Mouse (Mus musculus) lung, postnatal 0 days (tissue): ENCODE data around the gene Ipo8.

Experiments
- CTCF ChIP-seq: IDR thresholded peaks from 2 replicates; pipeline ENCODE4 v1.5.1; 2016; ENCODE audit warnings: antibody characterized with exemption, mild to moderate bottlenecking
- EP300 ChIP-seq: IDR thresholded peaks from 2 replicates; pipeline ENCODE4 v1.6.1; 2016; ENCODE audit warnings: antibody characterized with exemption, mild to moderate bottlenecking, control low read depth

DNA sequence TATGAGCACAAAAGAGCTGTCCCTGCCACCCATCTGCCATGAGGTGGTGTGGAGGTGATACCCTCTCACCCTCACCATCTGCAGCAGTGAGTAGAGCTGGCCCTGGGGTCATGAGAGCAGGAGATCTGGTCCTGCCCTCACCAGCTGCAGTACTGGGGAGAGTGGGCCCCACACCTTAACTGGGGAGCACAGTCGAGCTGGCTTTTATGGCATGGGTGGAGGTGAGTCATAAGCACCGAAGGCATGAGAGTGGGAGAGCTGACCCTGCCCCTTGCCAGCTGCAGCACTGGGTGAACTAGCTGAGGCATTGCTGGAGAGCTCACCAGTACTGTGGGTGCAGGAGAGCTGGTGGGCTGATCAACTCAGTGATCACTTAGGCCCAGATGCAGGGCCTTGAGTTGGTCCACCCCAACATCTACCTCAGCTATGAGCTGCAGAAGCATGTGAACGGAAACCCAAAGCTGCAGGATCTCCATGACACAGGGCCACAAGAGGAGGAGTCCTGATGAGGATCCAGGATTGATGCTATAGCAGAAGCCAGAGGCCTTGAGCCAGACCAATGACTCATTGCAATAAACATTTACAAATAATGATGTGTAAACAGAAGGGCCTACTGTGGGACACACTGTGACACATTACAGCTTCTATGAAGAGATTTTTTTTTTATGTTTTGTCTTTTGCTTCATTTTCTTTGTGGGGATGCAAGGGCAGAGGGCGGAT is 12.5 kb downstream of the Ipo8 start:
- TF ChIP-seq CTCF: no peak
- peak; percentile 44; the same call in 1 of the 2 replicates for TF ChIP-seq EP300
